Mouse (Mus musculus) intestine, postnatal 0 days (tissue): ENCODE measurements around the gene Mpv17. TPM values are rescaled to one million over a fixed set of nuclear protein-coding genes. Genes with fewer than 3 reads are reported as not detected.

ENCODE experiments used
- ATAC-seq: fragments of 200-750 bp; cut with Nextera tagmentation; 2 replicates; pipeline ENCODE4 v1.8.0; 2017; ENCODE audit warnings: mild to moderate bottlenecking, moderate TSS enrichment, moderate library complexity
- H3K27ac ChIP-seq: fragments of 300-500 bp; sonication (generic); 2 replicates; pipeline ENCODE4 v1.5.1; 2014; ENCODE audit warnings: mild to moderate bottlenecking, low read depth, low read length, moderate library complexity
- H3K27me3 ChIP-seq: fragments of 300-500 bp; sonication (generic); replicated peaks from 2 replicates; pipeline ENCODE4 v1.6.1; 2014; ENCODE audit warnings: low read length, mixed read lengths; ENCODE audit not compliant: control insufficient read depth, insufficient read depth
- H3K36me3 ChIP-seq: fragments of 300-500 bp; sonication (generic); 2 replicates; pipeline ENCODE4 v1.6.1; 2014; ENCODE audit warnings: mild to moderate bottlenecking, moderate library complexity; ENCODE audit not compliant: control insufficient read depth, insufficient read depth
- H3K4me1 ChIP-seq: fragments of 300-500 bp; sonication (generic); replicated peaks from 2 replicates; pipeline ENCODE4 v1.6.1; 2014; ENCODE audit warnings: antibody characterized with exemption, low read length, mixed read lengths; ENCODE audit not compliant: control insufficient read depth, insufficient read depth
- H3K4me2 ChIP-seq: fragments of 300-500 bp; sonication (generic); replicated peaks from 2 replicates; pipeline ENCODE4 v1.6.1; 2014; ENCODE audit warnings: low read depth, mild to moderate bottlenecking, moderate library complexity
- H3K4me3 ChIP-seq: fragments of 300-500 bp; sonication (generic); 2 replicates; pipeline ENCODE4 v1.5.1; 2014; ENCODE audit warnings: low read depth, low read length
- H3K9ac ChIP-seq: fragments of 300-500 bp; sonication (generic); 2 replicates; pipeline ENCODE4 v1.6.1; 2014; ENCODE audit warnings: mild to moderate bottlenecking, low read depth, low read length
- H3K9me3 ChIP-seq: fragments of 300-500 bp; sonication (generic); 2 replicates; pipeline ENCODE4 v1.6.1; 2016; ENCODE audit warnings: mixed run types; ENCODE audit not compliant: control insufficient read depth
- CTCF ChIP-seq: sonication (generic); IDR thresholded peaks from 2 replicates; pipeline ENCODE4 v1.5.1; 2016; ENCODE audit warnings: low read depth, mild to moderate bottlenecking, control low read depth, antibody characterized with exemption, moderate library complexity
- WGBS: fragments of 180-500 bp; shearing (Covaris S2); extraction: QIAGEN DNeasy Blood & Tissue Kit; methylation state at CpG from one replicate; pipeline ENCODE4 v1.1.7; 2014; 5-methylcytosine and 5-hydroxymethylcytosine counted together
- polyA plus RNA-seq: library from polyadenylated mRNA; unstranded; fragments of >200 nt; fragmentation: Nextera tagmentation; extraction: Ambion mirVana; gene quantifications from 2 replicates; pipeline ENCODE4 v1.2.1, GENCODE M21; 2015

Mpv17 gene
- polyA plus RNA-seq, 1 experiment from 2014 or later = 38.8 TPM

DNA sequence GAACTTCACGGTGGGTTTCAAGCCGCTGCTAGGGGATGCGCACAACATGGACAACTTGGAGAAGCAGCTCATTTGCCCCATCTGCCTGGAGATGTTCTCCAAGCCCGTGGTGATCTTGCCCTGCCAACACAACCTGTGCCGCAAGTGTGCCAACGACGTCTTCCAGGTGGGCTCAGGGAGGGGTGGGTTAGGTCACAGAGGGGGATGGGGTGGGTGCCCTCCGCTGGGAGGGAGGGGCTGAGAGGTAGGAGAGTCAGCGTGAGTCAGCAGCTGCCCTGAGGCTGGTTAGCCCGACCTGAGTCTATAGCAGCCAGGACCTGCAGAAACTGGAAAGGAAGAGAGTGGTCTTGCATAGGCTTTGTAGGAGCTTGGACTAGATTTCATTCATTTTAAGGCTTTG is 37.1 kb downstream of the Mpv17 start:
- Histone ChIP-seq H3K9ac (no peak overlapping the region), H3K27ac (no peak overlapping the region), H3K4me1 (no peaks in the 10 kb centered on the region), H3K9me3 (no peaks in the 10 kb centered on the region), H3K4me2 (no peak overlapping the region), H3K27me3 (0 out of 2 replicates have a peak, but pooled peaks cover 4% of the 10 kb centered on the region), H3K36me3 (no peaks in the 10 kb centered on the region), H3K4me3 (no peak overlapping the region)
- TF ChIP-seq CTCF = no peak
- no peak for ATAC-seq
- 23% methylated on average over 10 of the region's 10 CpGs for WGBS

DNA sequence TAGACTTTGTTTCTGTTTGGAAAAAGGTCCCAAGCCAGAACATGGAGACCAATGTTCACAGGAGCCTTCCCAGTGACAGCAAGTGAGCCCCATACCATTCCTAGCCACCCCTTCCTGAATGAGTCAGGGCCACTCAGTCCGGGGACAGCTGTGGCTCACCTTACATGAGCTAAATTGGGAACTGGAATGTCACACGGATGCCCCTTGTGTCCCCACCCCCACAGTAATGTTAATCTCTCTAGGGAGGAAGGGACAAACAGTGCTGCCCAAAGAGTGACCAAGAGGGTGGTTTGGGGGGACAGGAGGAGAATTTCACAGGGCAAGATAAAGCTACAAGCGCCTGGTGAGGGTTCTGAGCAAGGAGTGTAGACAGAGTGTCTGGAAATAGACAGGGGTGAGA is 37.7 kb downstream of the Mpv17 start, which contains the start of gene Trim54:
Gene Trim54 (plus strand): TSS at position 359 of the 400 bp plus-strand sequence.
- no peaks in the 10 kb centered on the region for H3K9me3 ChIP-seq
- H3K27me3 ChIP-seq = 0 out of 2 replicates have a peak, but pooled peaks cover 4% of the 10 kb centered on the region
- no peak for TF ChIP-seq CTCF
- WGBS = 36% methylated on average over 3 of the region's 3 CpGs
- no peak within 1 kb of the TSS for H3K4me3 ChIP-seq
- H3K9ac ChIP-seq = no peak within 1 kb of the TSS
- no peaks in the 10 kb centered on the region for H3K36me3 ChIP-seq
- H3K4me2 ChIP-seq = no peak within 1 kb of the TSS
- no peak within 1 kb of the TSS for H3K27ac ChIP-seq
- ATAC-seq = no peak
- H3K4me1 ChIP-seq = no peaks in the 10 kb centered on the region

DNA sequence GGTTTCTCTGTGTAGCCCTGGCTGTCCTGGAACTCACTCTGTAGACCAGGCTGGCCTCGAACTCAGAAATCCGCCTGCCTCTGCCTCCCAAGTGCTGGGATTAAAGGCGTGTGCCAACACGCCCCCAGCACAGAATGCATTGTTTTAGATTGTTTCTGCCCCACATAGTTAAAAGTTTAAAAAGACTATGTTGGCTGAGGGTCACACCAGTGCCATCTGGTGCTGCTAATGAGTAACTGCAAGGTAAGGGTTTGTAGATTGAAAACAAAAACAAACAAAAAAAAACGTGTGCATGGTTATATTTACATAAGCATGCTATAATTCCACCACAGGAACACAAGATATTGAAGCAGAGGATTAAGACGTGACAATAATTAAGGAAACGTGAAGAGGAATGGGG is 43.3 kb downstream of the Mpv17 start:
- Histone ChIP-seq H3K4me2 (no peak overlapping the region), H3K36me3 (no peaks in the 10 kb centered on the region), H3K4me3 (no peak overlapping the region), H3K9ac (no peak overlapping the region), H3K9me3 (no peaks in the 10 kb centered on the region), H3K27me3 (no peaks in the 10 kb centered on the region), H3K4me1 (no peaks in the 10 kb centered on the region), H3K27ac (no peak overlapping the region)
- TF ChIP-seq CTCF = peak; percentile 71
- ATAC-seq = no peak
- 29% methylated on average over 7 of the region's 7 CpGs for WGBS

DNA sequence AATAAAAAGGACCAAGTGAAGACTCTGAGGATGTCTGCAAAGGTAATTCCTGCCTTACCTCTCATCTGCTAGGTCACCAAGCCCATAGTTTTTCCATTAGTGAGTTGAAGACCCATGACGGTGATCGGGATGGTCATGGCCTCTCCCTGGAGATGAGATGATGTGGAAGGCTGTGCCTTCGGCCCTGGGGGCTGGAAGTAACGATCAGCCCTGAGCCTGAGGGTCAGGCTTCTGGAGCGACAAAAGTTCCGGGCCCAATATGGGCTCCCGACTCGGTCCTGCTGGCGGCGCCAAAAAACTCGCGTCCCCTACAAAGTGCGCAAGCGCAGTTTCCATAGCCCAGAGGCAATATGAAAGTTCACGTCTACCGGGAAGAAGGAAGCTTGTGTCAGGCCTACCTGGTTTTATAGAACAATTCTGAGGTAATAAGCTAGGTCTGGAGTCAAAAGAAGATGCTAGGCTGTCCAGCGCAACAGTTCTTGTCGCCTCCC is 46.0 kb downstream of the Mpv17 start, which contains the start of gene Slc30a3:
Gene Slc30a3 (minus strand): TSS at position 238 of the 491 bp plus-strand sequence.
- H3K9ac ChIP-seq = no peak within 1 kb of the TSS
- no peaks in the 10 kb centered on the region for H3K4me1 ChIP-seq
- ATAC-seq = no peak
- no peaks in the 10 kb centered on the region for H3K9me3 ChIP-seq
- no peak within 1 kb of the TSS for H3K4me3 ChIP-seq
- H3K27ac ChIP-seq = no peak within 1 kb of the TSS
- H3K27me3 ChIP-seq = 0 out of 2 replicates have a peak, but pooled peaks cover 4% of the 10 kb centered on the region
- H3K4me2 ChIP-seq = no peak within 1 kb of the TSS
- no peaks in the 10 kb centered on the region for H3K36me3 ChIP-seq
- no peak for TF ChIP-seq CTCF
- WGBS = 91% methylated on average over 18 of the region's 18 CpGs

DNA sequence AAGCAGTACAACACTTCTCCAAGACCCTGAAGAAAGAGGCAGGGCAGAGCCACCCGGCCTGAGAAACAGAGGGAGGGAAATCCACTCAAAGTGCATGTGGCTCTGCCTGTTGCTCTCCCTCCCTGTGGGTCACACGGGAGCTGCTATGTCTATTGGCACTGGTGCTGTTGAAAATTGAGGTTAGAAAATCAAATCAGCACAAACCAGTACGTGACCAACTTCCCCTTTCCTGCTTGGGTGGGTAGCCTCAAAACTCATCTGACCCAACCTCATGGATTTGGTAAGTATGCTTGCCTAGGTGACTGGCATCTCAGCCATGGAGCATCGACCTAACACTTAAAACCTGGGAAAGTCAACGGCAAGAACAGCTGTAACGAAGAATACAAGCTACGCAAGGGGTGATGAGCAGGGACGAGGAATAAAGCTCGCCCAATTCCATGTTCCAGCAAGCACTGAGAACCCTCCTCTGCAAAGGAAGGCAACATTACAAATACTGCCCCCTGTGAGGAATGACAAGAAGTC is 48.2 kb downstream of the Mpv17 start, which contains the start of gene Dnajc5g:
Gene Dnajc5g (plus strand): TSS at position 472 of the 522 bp plus-strand sequence.
- no peak for TF ChIP-seq CTCF
- H3K9ac ChIP-seq = no peak within 1 kb of the TSS
- H3K27me3 ChIP-seq = 0 out of 2 replicates have a peak, but pooled peaks cover 4% of the 10 kb centered on the region
- no peak within 1 kb of the TSS for H3K4me2 ChIP-seq
- WGBS = 82% methylated on average over 9 of the region's 9 CpGs
- H3K4me1 ChIP-seq = no peaks in the 10 kb centered on the region
- no peak for ATAC-seq
- no peaks in the 10 kb centered on the region for H3K9me3 ChIP-seq
- H3K27ac ChIP-seq = no peak within 1 kb of the TSS
- no peaks in the 10 kb centered on the region for H3K36me3 ChIP-seq
- H3K4me3 ChIP-seq = no peak within 1 kb of the TSS

DNA sequence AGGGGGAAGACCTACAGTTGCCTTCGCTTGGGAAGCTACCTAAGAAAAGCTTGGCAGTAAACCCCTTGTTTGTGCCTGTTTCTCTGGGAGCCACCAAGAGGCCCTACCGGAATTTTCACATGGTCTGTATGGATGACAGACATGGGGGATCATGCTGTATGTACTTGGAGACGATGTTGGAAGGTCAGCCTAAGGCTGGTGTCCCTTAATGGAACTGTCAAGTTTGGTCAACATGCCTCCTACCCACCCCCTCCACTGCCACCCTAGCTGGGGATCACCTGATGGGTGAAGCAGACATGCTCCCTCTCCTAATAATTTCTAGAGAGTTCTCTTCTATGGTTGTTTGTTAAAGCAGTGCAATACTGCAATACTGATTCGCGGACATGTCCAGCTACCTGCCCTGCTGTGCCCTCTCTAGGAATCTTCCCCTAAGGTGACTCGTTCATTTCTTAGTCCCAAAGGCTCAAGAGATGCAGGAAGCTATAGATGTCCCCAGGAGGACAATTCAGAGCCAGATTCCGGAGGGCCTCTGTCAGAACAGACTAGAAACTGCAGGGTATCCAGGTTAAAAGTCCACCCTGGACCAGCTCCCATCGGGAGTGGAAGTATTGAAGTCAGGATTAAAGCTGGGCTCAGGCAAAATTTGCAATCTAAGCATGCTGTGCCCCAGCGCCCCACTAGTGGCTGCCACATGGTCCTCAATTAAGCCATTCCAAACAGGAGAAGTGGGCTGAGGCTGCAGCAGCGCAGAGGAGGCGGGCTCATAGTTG is 58.2 kb downstream of the Mpv17 start:
- Histone ChIP-seq H3K36me3 (no peaks in the 10 kb centered on the region), H3K4me1 (peaks cover 3% of the 10 kb centered on the region; the same call in 1 of the 2 replicates), H3K4me2 (peak overlapping the region; percentile 79), H3K4me3 (peak overlapping the region; percentile 47), H3K9me3 (no peaks in the 10 kb centered on the region), H3K27me3 (peaks cover 65% of the 10 kb centered on the region), H3K9ac (no peak overlapping the region), H3K27ac (no peak overlapping the region)
- TF ChIP-seq CTCF = no peak
- no peak for ATAC-seq
- WGBS = 34% methylated on average over 11 of the region's 11 CpGs
